Mouse (Mus musculus) kidney, postnatal 0 days (tissue): ENCODE data around the gene Tusc2. TPM values are rescaled to one million over a fixed set of nuclear protein-coding genes. Genes with fewer than 3 reads are reported as not detected.

Experiments
- ATAC-seq: fragments of 200-750 bp; cut with Nextera tagmentation; replicated peaks from 2 replicates; pipeline ENCODE4 v1.8.0; 2017; ENCODE audit warnings: low read depth, moderate number of reproducible peaks, moderate TSS enrichment, moderate library complexity; ENCODE audit not compliant: low FRiP score
- DNase-seq: peaks from one replicate; pipeline ENCODE4 v3.0.0-alpha.2; 2016; ENCODE audit warnings: low spot score
- H3K27ac ChIP-seq: fragments of 300-500 bp; sonication (generic); 2 replicates; pipeline ENCODE4 v1.5.1; 2014; ENCODE audit warnings: mild to moderate bottlenecking
- H3K27me3 ChIP-seq: fragments of 300-500 bp; sonication (generic); 2 replicates; pipeline ENCODE4 v1.6.1; 2014; ENCODE audit warnings: low read length, mixed read lengths; ENCODE audit not compliant: insufficient read depth
- H3K36me3 ChIP-seq: fragments of 300-500 bp; sonication (generic); 2 replicates; pipeline ENCODE4 v1.6.1; 2014; ENCODE audit warnings: low read length, mixed read lengths; ENCODE audit not compliant: insufficient read depth
- H3K4me1 ChIP-seq: fragments of 300-500 bp; sonication (generic); replicated peaks from 2 replicates; pipeline ENCODE4 v1.6.1; 2014; ENCODE audit warnings: antibody characterized with exemption, low read length, mixed read lengths; ENCODE audit not compliant: insufficient read depth
- H3K4me2 ChIP-seq: fragments of 300-500 bp; sonication (generic); 2 replicates; pipeline ENCODE4 v1.6.1; 2014; ENCODE audit warnings: mild to moderate bottlenecking, low read length, moderate library complexity, mixed read lengths
- H3K4me3 ChIP-seq: fragments of 300-500 bp; sonication (generic); replicated peaks from 2 replicates; pipeline ENCODE4 v1.5.1; 2014; ENCODE audit warnings: low read depth, low read length
- H3K9ac ChIP-seq: fragments of 300-500 bp; sonication (generic); 2 replicates; pipeline ENCODE4 v1.6.1; 2014; ENCODE audit warnings: low read depth, low read length
- H3K9me3 ChIP-seq: fragments of 300-500 bp; sonication (generic); replicated peaks from 2 replicates; pipeline ENCODE4 v1.6.1; 2016; ENCODE audit warnings: low read length, inconsistent platforms, mixed read lengths
- CTCF ChIP-seq: IDR thresholded peaks from 2 replicates; pipeline ENCODE4 v1.5.1; 2016; ENCODE audit warnings: antibody characterized with exemption, low read depth, mild to moderate bottlenecking, moderate library complexity
- WGBS: fragments of 180-500 bp; shearing (Covaris S2); extraction: QIAGEN DNeasy Blood & Tissue Kit; methylation state at CpG from one replicate; pipeline ENCODE4 v1.1.7; 2014; 5-methylcytosine and 5-hydroxymethylcytosine counted together
- polyA plus RNA-seq: library from polyadenylated mRNA; unstranded; fragments of >200 nt; fragmentation: Nextera tagmentation; extraction: Ambion mirVana; gene quantifications from 2 replicates; pipeline ENCODE4 v1.2.1, GENCODE M21; 2015

The Tusc2 gene
- polyA plus RNA-seq, 1 experiment from 2014 or later = 53.0 TPM

DNA sequence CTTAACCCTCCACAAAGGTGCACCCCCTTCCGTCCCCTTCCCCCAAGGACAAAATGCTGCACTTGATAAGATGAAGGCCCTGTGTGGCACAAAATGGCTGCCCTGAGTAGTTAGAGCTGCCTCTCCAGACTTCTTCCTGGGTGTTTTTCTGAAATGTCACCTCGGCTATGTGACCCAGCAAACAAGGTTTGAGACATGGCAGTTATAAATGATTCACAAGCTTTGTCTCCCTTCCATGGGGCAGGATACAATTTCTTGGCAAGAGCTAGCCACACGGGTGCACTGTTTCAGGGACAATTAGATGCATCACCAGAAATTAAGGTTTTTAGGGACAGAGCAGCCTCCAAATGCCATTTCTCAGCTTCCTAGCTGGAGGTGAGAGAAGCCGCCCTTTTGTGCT is 22.6 kb upstream of the Tusc2 start:
- H3K4me2 ChIP-seq = peak overlapping the region; percentile 95; the same call in 1 of the 2 replicates
- TF ChIP-seq CTCF = no peak
- peaks cover 28% of the 10 kb centered on the region for H3K36me3 ChIP-seq
- H3K27ac ChIP-seq = no peak overlapping the region
- DNase-seq (peak; percentile 32), ATAC-seq (no peak)
- H3K9me3 ChIP-seq = no peaks in the 10 kb centered on the region
- peaks cover 27% of the 10 kb centered on the region for H3K4me1 ChIP-seq
- no peak overlapping the region for H3K9ac ChIP-seq
- no peak overlapping the region for H3K4me3 ChIP-seq
- no peaks in the 10 kb centered on the region for H3K27me3 ChIP-seq
- WGBS = 45% methylated on average over 4 of the region's 4 CpGs

DNA sequence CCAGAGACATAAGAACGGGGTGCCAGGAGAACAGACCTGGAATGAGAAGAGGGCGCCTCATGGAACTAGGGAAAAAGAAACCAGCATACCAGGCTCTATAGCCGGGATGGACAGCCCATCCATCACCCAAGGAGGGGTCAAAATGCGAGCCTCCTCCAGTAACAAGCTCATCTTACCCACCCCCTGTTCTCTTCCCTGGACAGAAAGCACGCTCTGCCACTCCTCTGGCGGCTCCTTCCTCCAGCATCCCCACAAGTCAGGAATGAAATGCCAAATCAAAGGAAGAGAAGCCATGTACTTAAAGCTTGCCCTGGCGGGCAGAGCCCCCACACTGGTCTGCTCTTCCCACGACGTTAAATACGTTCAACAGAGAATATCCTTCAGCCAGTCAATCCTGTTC is 22.1 kb upstream of the Tusc2 start:
- DNase-seq = peak; percentile 41
- no peak for TF ChIP-seq CTCF
- no peak for ATAC-seq
- Histone ChIP-seq H3K27me3 (no peaks in the 10 kb centered on the region), H3K27ac (0 out of 2 replicates have a peak overlapping the region, but pooled peaks have one; percentile 40), H3K4me2 (peak overlapping the region; percentile 95), H3K9me3 (no peaks in the 10 kb centered on the region), H3K9ac (peak overlapping the region; percentile 52; the same call in 1 of the 2 replicates), H3K4me1 (peaks cover 21% of the 10 kb centered on the region), H3K4me3 (peak overlapping the region; percentile 70), H3K36me3 (peaks cover 29% of the 10 kb centered on the region)
- WGBS = 21% methylated on average over 10 of the region's 10 CpGs

DNA sequence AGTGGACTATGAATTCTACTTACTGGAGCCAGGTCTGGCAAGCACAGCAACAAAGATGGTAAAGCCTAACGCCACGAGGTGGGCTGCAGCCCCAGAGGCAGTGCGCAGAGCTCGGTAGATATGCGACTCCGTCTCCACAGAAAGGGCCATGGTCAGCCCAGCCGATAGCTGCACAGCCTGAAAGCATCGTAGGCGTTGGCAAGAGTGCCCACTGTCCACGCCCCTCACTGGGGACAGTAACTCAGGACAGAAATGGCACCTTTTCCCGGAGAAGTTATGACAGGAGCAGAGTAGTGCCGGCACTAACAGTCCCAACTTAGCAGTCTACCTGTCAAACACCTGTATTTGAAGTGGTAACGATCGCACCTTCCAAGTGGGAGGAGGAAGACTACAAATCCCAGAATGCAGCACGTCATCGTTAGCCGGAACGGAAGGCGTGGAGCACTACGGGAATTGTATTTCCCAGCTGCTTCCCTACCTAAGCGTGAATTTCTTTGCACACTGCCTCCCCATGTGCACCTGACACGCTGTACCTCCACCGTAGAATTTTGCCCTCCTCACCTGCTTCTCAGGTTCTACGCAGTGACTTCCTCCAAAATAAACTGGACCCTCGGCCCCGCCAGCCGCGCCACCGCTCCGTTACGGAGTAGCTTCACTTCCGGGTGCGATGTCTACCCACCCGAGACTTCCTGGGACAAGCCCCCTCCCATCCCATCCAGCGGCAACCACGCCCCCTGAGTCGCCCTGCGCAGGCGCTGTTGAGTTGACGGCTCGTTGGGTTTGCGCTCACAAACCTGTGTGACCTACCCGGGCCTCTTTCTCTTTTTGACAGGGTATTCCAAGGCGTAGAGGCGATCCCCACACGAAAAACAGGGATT is 21.3 kb upstream of the Tusc2 start, which contains the start of the genes Cyb561d2 and Nprl2:
TSS of gene Cyb561d2 (minus strand) at position 720 of the 878 bp plus-strand sequence.
TSS of gene Nprl2 (plus strand) at position 753 of the 878 bp plus-strand sequence.
- H3K4me2 ChIP-seq = peak within 1 kb of the TSS; percentile 95
- no peaks in the 10 kb centered on the region for H3K9me3 ChIP-seq
- DNase-seq = peak; percentile 97
- H3K36me3 ChIP-seq = peaks cover 29% of the 10 kb centered on the region
- peaks cover 16% of the 10 kb centered on the region for H3K4me1 ChIP-seq
- TF ChIP-seq CTCF = no peak
- ATAC-seq = peak; percentile 75
- H3K4me3 ChIP-seq = peak within 1 kb of the TSS; percentile 70
- no peaks in the 10 kb centered on the region for H3K27me3 ChIP-seq
- peak within 1 kb of the TSS; percentile 80 for H3K27ac ChIP-seq
- under 1% methylated on average over 46 of the region's 46 CpGs for WGBS
- peak within 1 kb of the TSS; percentile 67 for H3K9ac ChIP-seq

DNA sequence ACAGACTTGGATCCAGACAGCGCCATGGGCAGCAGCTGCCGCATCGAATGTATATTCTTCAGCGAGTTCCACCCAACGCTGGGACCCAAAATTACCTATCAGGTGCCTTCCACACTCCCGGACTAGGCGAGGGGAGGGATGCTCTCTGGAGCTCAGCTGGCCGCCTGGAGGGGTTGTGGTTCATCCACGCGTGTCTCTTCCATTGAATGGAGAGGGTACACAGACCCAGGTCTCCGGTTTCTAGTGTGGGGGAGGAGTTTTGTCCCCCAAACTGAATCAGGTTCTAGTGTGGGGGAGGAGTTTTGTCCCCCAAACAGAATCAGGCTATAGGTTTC is 20.7 kb upstream of the Tusc2 start:
- DNase-seq = no peak
- no peak for TF ChIP-seq CTCF
- peaks cover 29% of the 10 kb centered on the region for H3K36me3 ChIP-seq
- H3K27ac ChIP-seq = peak overlapping the region; percentile 80
- peak overlapping the region; percentile 70 for H3K4me3 ChIP-seq
- WGBS = under 1% methylated on average over 11 of the region's 11 CpGs
- peak overlapping the region; percentile 67 for H3K9ac ChIP-seq
- ATAC-seq = 0 out of 2 replicates have a peak, but pooled peaks have one; percentile 15
- H3K4me1 ChIP-seq = peaks cover 17% of the 10 kb centered on the region; the same call in 1 of the 2 replicates
- H3K27me3 ChIP-seq = no peaks in the 10 kb centered on the region
- H3K4me2 ChIP-seq = peak overlapping the region; percentile 95
- no peaks in the 10 kb centered on the region for H3K9me3 ChIP-seq

DNA sequence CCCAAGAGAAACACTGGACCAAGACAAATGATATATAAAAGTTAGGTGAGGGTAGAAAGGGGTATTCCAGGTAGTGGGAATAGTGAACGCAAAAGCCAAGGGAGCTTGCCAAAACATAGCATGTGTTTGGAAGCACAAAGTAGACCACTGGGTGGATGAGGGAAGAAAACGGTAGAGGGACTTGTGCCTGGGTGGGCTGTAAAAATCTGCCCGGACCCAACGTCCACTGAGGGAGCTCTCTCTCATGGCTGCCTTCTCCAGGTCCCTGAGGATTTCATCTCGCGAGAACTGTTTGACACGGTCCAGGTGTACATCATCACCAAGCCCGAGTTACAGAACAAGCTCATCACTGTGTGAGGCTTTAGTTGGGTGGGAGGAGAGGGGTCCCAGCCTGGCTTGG is 20.3 kb upstream of the Tusc2 start:
- ATAC-seq = no peak; the same call in 1 of the 2 replicates
- 26% methylated on average over 8 of the region's 8 CpGs for WGBS
- peak overlapping the region; percentile 67 for H3K9ac ChIP-seq

DNA sequence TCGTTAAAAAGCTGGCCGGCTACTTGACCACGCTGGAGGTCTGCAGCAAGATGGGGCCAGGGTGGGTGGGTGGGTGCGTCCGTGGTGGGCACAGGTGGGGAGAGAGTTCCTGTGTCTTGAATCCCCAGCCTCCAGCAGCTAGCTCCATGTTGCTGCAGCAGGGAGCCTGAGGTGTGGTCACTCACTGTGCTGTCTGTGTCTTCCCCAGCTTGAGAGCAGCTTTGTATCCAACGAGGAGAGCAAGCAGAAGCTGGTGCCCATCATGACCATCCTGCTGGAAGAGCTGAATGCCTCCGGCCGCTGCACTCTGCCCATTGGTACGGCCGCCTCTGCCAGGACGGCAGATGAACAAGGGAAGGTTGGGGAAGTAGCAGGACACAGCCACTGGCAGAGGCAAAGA is 19.8 kb upstream of the Tusc2 start:
- Histone ChIP-seq H3K9me3 (no peaks in the 10 kb centered on the region), H3K27ac (no peak overlapping the region), H3K36me3 (peaks cover 23% of the 10 kb centered on the region), H3K4me3 (no peak overlapping the region), H3K4me1 (peaks cover 20% of the 10 kb centered on the region; the same call in 1 of the 2 replicates), H3K9ac (0 out of 2 replicates have a peak overlapping the region, but pooled peaks have one; percentile 67), H3K27me3 (no peaks in the 10 kb centered on the region), H3K4me2 (peak overlapping the region; percentile 95; the same call in 1 of the 2 replicates)
- no peak for ATAC-seq
- no peak for TF ChIP-seq CTCF
- DNase-seq = no peak
- WGBS = 86% methylated on average over 11 of the region's 11 CpGs

More for the DNA sequence above, 20.3 kb upstream of the Tusc2 start:
- peak; percentile 71 for DNase-seq
- peak overlapping the region; percentile 95 for H3K4me2 ChIP-seq
- H3K9me3 ChIP-seq = no peaks in the 10 kb centered on the region
- H3K4me3 ChIP-seq = peak overlapping the region; percentile 70
- peaks cover 29% of the 10 kb centered on the region for H3K36me3 ChIP-seq
- peaks cover 20% of the 10 kb centered on the region; the same call in 1 of the 2 replicates for H3K4me1 ChIP-seq
- peak overlapping the region; percentile 80 for H3K27ac ChIP-seq
- TF ChIP-seq CTCF = no peak
- H3K27me3 ChIP-seq = no peaks in the 10 kb centered on the region
